Mouse (Mus musculus): ENCODE results near the gene Zscan20. TPM values are rescaled to one million over a fixed set of nuclear protein-coding genes. Genes with fewer than 3 reads are reported as not detected.
A peak's percentile ranks its signal among the peaks of the same experiment; 100 is the strongest.
"Not testable (repeated sequence)": the region's sequence is repeated elsewhere in the genome, so short reads cannot be mapped to it uniquely, and the experiment has no call there.

The Zscan20 gene
- polyA plus RNA-seq, 2 experiments from 2014 or later: 3.1 TPM

- no peak for ATAC-seq
Observed at GRCm38 (mm10) chr4:128613326-128613725, 3.4 kb upstream of the Zscan20 start.

- not testable (repeated sequence) for ATAC-seq
Observed at GRCm38 (mm10) chr4:128611726-128612125, 1.8 kb upstream of the Zscan20 start.

- ATAC-seq: no peak
Observed at GRCm38 (mm10) chr4:128610706-128611105, 808 bp upstream of the Zscan20 start.

- ATAC-seq: no peak
Observed at GRCm38 (mm10) chr4:128609276-128609924, 498 bp downstream of the Zscan20 start.

GRCm38 (mm10) chr4:128607661-128608060 is 2.2 kb downstream of the Zscan20 start:
- ATAC-seq: no peak

- no peak for ATAC-seq
Observed at GRCm38 (mm10) chr4:128606586-128606985, 3.3 kb downstream of the Zscan20 start.

GRCm38 (mm10) chr4:128597801-128598560 is 11.9 kb downstream of the Zscan20 start:
- no peak for ATAC-seq

GRCm38 (mm10) chr4:128594062-128594461 is 15.8 kb downstream of the Zscan20 start:
- ATAC-seq: peak; percentile 71

- ATAC-seq: no peak
Observed at GRCm38 (mm10) chr4:128593286-128593685, 16.6 kb downstream of the Zscan20 start.

- ATAC-seq: no peak
Observed at GRCm38 (mm10) chr4:128579182-128579581, 30.7 kb downstream of the Zscan20 start.

- ATAC-seq: no peak
Observed at GRCm38 (mm10) chr4:128575811-128576210, 34.1 kb downstream of the Zscan20 start.

- no peak for ATAC-seq
Observed at GRCm38 (mm10) chr4:128560327-128560726, 49.6 kb downstream of the Zscan20 start.

- ATAC-seq: no peak
Observed at GRCm38 (mm10) chr4:128554198-128554597, 55.7 kb downstream of the Zscan20 start.

GRCm38 (mm10) chr4:128550756-128551155 is 59.1 kb downstream of the Zscan20 start:
- no peak for ATAC-seq

- not testable (repeated sequence) for ATAC-seq
Observed at GRCm38 (mm10) chr4:128543956-128544486, 65.9 kb downstream of the Zscan20 start.

- ATAC-seq: no peak
Observed at GRCm38 (mm10) chr4:128543378-128543777, 66.5 kb downstream of the Zscan20 start.

Other genes with a start within 250 kb of the Zscan20 start
- 1 to 10 TPM; 2.0 to 6.1 TPM for gene Tlr12, start 8.5 kb upstream of the Zscan20 start, polyA plus RNA-seq (2017; shearing (Covaris generic))
- gene Phc2, start 44.6 kb upstream of the Zscan20 start, polyA plus RNA-seq (2017; shearing (Covaris generic)): 10 to 100 TPM; 13.1 to 14.1 TPM
- gene A3galt2, start 145.3 kb upstream of the Zscan20 start, polyA plus RNA-seq (2017; shearing (Covaris generic)): under 1 TPM; 0.18 to 0.22 TPM
- 1 to 10 TPM; 8.3 to 8.4 TPM for gene Zfp362, start 195.9 kb upstream of the Zscan20 start, polyA plus RNA-seq (2017; shearing (Covaris generic))